In genomic region chr3:84685662-84686293, GRCm38 (mm10) we compare ENCODE assay signal across 15 mouse cellular contexts.
"Had no signal": no experiment of that assay in that cellular context is flagged by ENCODE, and none has a peak within 500 bp of the region (broad histone marks: within the 10 kb centered on the region; RNA-seq: fewer than 3 reads in every experiment).

No protein-coding gene starts in this region.

- H3K4me3 ChIP-seq: kidney, embryonic 15.5 days; limb, embryonic 13.5 days; liver, embryonic 15.5 days; midbrain, embryonic 10.5 days; myocyte; neural tube, embryonic 15.5 days; stomach, embryonic 15.5 days had no signal

- H3K4me1 ChIP-seq: limb, embryonic 13.5 days; liver, embryonic 15.5 days; stomach, embryonic 15.5 days had no signal

- H3K4me2 ChIP-seq: kidney, embryonic 15.5 days; limb, embryonic 13.5 days; liver, embryonic 11.5 days; liver, embryonic 15.5 days; lung, embryonic 14.5 days; neural tube, embryonic 15.5 days; stomach, embryonic 15.5 days had no signal

- H3K27ac ChIP-seq: kidney, embryonic 15.5 days; limb, embryonic 13.5 days; liver, embryonic 15.5 days; midbrain, embryonic 10.5 days; neural tube, embryonic 15.5 days; stomach, embryonic 15.5 days had no signal

- H3K9ac ChIP-seq: kidney, embryonic 15.5 days; limb, embryonic 13.5 days; liver, embryonic 15.5 days; lung, embryonic 14.5 days; neural tube, embryonic 15.5 days; stomach, embryonic 15.5 days had no signal

- H3K36me3 ChIP-seq: kidney, embryonic 15.5 days; limb, embryonic 13.5 days; liver, embryonic 15.5 days; midbrain, embryonic 10.5 days; neural tube, embryonic 15.5 days; stomach, embryonic 15.5 days had no signal

- H3K27me3 ChIP-seq: kidney, embryonic 15.5 days; limb, embryonic 13.5 days; liver, embryonic 15.5 days; neural tube, embryonic 15.5 days; stomach, embryonic 15.5 days had no signal

- H3K9me3 ChIP-seq: kidney, embryonic 15.5 days; limb, embryonic 13.5 days; liver, embryonic 15.5 days; midbrain, embryonic 10.5 days; neural tube, embryonic 15.5 days; stomach, embryonic 15.5 days had no signal

- DNase-seq: kidney, adult 2 months; left cerebral cortex, postnatal 4 days; lung, embryonic 14.5 days; lung, postnatal 10 days; midbrain, embryonic 14.5 days; spleen, adult 18-20 months; thymus, postnatal 36 days had no signal
